Comparison of ENCODE assay signal across 25 mouse cellular contexts in genomic region chr6:6265761-6266160, GRCm38 (mm10).
"Had no signal": no experiment of that assay in that cellular context is flagged by ENCODE, and none has a peak within 500 bp of the region (broad histone marks: within the 10 kb centered on the region; RNA-seq: fewer than 3 reads in every experiment).

No protein-coding gene starts in this region.

- ATAC-seq: hindbrain, postnatal 0 days; intestine, embryonic 16.5 days; liver, embryonic 12.5 days had no signal

- H3K4me3 ChIP-seq: gastrocnemius, adult 2 months; heart, embryonic 10.5 days; heart, embryonic 12.5 days; hindbrain, embryonic 13.5 days; hindbrain, embryonic 15.5 days; kidney, embryonic 15.5 days; limb, embryonic 12.5 days; liver, embryonic 12.5 days had no signal

- DNase-seq: gastrocnemius, adult 2 months; gastrocnemius, postnatal 10 days; gastrocnemius, postnatal 25 days; heart, adult 18-20 months; heart, postnatal 10 days; heart, postnatal 36 days; kidney, adult 11 months; kidney, adult 2 months; kidney, adult 9 months; kidney, postnatal 14 days; kidney, postnatal 36 days; layer of hippocampus, adult 9-11 months; layer of hippocampus, postnatal 36 days; left cerebral cortex, postnatal 4 days had no signal

- H3K9me3 ChIP-seq: heart, embryonic 10.5 days; heart, embryonic 12.5 days; hindbrain, embryonic 13.5 days; hindbrain, embryonic 15.5 days; kidney, embryonic 15.5 days; limb, embryonic 12.5 days; liver, embryonic 12.5 days had no signal

- H3K36me3 ChIP-seq: heart, embryonic 10.5 days; heart, embryonic 12.5 days; hindbrain, embryonic 13.5 days; hindbrain, embryonic 15.5 days; kidney, embryonic 15.5 days; limb, embryonic 12.5 days; liver, embryonic 12.5 days had no signal

- H3K27ac ChIP-seq: gastrocnemius, adult 2 months; heart, embryonic 10.5 days; hindbrain, embryonic 13.5 days; hindbrain, embryonic 15.5 days; hindbrain, postnatal 0 days; kidney, embryonic 15.5 days; kidney, postnatal 0 days; limb, embryonic 12.5 days; liver, embryonic 12.5 days; liver, embryonic 14.5 days had no signal

- H3K9ac ChIP-seq: heart, embryonic 12.5 days; hindbrain, embryonic 13.5 days; hindbrain, embryonic 15.5 days; kidney, embryonic 15.5 days; limb, embryonic 12.5 days; liver, embryonic 12.5 days; liver, embryonic 14.5 days had no signal

- H3K27me3 ChIP-seq: heart, embryonic 12.5 days; hindbrain, embryonic 13.5 days; hindbrain, embryonic 15.5 days; kidney, embryonic 15.5 days; limb, embryonic 12.5 days; liver, embryonic 12.5 days had no signal

- H3K4me2 ChIP-seq: heart, embryonic 12.5 days; hindbrain, embryonic 13.5 days; hindbrain, embryonic 15.5 days; kidney, embryonic 15.5 days; limb, embryonic 12.5 days; liver, embryonic 12.5 days had no signal

- H3K4me1 ChIP-seq: heart, embryonic 10.5 days; hindbrain, embryonic 13.5 days; hindbrain, embryonic 15.5 days; kidney, embryonic 15.5 days; liver, embryonic 12.5 days had no signal
